Mouse (Mus musculus) brain, embryonic 18.5 days (tissue): ENCODE measurements at regions not wholly inside any gene's neighbourhood (a gene's known extent, or its start where the extent isn't known, plus 50 kb on each side); places are given as distances from the start of the nearest gene placed in this dataset.
"Not testable (repeated sequence)": the region's sequence is repeated elsewhere in the genome, so short reads cannot be mapped to it uniquely, and the experiment has no call there.

Source experiments
- DNase-seq: peaks from one replicate; pipeline ENCODE4 v3.0.0-alpha.2; 2012; ENCODE audit warnings: low read depth, low spot score

DNA sequence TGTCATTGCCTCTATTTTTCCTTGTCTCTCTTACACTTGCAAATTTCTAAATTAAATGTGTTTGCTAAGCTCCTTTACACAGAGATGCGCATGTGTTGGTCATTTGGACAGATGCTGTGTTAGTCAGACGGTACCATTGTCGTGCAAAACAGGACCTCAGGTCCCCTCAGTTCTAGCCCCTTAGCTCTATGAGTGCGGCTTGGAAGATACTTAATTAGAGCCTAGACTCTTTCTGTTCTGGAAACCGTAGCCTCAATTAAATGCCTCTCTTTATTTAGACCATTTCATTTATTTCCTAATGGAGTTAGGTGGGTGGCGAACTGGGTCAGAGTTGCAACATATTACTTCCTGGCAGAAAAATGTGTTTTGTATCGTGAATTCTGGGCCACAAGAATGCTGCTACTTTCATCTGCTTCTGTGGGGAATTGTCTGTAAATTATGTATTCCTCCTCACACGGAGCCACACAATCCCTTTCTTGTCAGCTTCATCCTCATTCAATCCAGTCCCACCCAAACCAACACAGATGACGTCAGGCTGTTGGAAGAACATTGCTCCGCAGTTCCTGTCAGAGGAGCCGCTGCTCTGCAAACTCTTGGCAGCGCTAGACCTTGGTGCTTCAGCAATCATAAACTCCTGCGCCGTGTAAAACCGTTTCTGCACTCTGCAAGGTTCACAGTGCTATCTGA lies 345.4 kb upstream of the Nova1 start:
- peak; percentile 67 for DNase-seq

GRCm38 (mm10) chr12:47163171-47163570 lies 344.4 kb upstream of the Nova1 start:
- DNase-seq: peak; percentile 8

DNA sequence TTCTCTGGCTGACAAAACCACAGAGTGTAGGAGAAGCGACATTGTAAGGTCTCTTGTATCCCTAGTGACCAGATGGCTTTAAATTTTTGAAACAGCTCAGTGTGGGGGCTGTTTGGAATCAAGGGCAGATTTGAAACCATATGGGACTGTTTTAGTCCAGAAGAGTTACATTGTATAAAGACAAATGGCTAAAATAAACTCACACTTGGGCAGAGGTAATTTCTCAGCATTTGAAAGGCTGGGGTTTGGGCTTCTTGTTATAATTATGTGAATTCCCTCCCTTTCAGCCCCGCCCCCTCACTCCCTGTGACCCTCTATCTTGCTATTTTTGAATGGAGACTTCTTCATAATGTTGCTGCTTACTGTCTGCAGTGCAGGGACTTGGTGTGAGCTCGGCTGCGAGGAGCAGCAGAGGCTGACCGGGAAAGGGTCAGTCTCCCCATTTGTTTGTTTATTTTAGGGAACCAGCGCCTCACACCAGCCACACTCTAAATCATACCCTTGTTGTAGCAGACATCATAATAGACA lies 344.0 kb upstream of the Nova1 start:
- DNase-seq: peak; percentile 6

- no peak for DNase-seq
These were observed 341.9 kb upstream of the Nova1 start for GRCm38 (mm10) chr12:47160626-47161025.

- not testable (repeated sequence) for DNase-seq
These were observed 337.2 kb upstream of the Nova1 start for GRCm38 (mm10) chr12:47155916-47156315.

DNA sequence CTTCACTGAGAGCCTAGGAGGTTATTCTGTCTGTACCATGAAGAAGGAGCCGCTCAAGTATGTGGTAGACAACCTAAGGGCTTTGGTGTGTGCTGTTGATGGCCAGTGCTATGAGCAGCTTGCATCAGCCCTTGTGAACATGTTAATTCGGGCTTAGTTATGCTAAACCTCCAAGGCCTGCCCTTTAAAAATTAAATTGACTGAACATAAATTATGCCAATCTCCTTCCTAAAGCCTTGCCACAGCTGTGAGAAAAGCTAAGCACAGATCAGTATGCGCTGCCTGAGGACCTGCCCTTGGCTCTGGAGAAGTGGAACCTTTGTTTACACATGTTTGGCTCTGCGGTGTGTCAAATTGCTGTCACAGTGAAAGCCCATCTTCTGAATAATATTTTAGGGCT lies 321.9 kb upstream of the Nova1 start:
- no peak for DNase-seq

DNA sequence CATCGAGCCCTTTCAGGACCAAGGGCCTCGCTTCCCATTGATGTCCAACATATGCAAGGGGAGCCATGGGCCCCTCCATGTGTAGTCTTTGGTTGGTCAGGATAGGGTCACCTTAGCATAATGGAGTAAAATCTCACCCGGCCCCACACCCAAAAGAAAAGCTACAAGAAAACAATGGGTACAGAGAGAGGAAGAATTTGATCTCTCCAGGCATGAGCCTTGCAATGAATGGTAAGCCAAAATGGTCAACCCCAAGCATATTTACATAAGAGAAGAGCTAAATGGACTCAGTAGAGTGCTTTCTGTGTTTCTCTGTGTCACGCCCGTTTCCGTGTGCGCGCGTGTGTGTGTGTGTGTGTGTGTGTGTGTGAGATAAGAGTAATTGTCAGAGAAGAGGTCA lies 311.1 kb upstream of the Nova1 start:
- no peak for DNase-seq

DNA sequence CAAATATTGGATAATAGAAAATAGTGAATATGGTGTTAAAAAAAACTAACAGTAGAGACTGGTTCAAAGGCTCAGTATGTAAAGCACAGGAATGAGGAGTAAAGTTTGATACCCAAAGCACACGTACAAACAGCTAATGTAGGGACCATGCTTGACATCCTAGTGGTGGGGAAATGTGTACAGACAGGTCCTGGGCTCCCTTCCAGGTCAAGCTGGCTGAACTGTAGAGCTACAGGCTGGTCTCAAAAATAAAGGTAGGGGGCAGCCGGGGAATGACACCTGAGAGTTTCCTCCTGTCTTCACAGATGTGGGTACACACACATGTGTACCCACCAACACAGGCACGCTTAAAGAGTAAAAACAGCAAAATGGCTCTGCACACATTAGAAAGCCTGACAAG lies 309.9 kb upstream of the Nova1 start:
- no peak for DNase-seq

- no peak for DNase-seq
These were observed 302.7 kb upstream of the Nova1 start for GRCm38 (mm10) chr12:47121426-47121825.

GRCm38 (mm10) chr12:47117504-47117903 lies 298.8 kb upstream of the Nova1 start:
- no peak for DNase-seq

DNA sequence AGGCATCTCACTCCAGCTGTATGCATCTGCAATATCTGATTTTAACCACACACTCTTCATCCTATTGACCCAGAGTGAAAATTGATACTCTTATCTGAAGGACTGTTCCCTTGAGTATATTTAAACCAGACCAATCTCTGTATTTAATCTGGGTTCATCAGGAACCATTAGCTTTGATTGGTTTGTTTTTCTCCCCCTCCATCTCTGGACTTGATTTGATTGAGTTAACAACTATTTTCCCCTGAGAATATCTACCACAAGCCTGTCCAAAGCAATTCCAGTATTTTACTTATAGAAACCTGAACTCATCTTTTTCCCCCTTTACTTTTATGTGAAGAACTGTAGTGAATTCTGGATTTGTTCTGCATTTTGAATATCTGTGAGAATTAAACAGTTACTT lies 270.5 kb upstream of the Nova1 start:
- no peak for DNase-seq

DNA sequence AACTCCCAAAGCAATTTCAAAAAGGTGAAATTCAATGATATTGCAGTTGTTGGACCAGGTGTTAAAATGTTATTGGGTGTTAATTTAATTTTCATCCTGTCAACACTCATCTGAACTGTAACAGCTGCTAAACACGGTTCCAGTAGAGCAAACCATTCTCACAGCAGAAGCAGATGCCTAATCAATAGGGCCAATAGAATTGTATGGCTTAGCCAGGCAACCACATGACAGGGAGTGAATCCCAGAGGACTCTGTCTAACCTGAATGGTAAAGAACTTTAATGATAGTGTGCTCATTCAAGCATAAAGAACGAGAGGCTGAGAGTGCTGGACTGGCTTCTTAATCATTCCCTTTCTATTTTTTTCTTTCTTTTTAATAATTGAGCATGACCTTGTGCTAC lies 256.2 kb upstream of the Nova1 start:
- no peak for DNase-seq

- no peak for DNase-seq
These were observed 233.7 kb upstream of the Nova1 start for GRCm38 (mm10) chr12:47052474-47052873.

DNA sequence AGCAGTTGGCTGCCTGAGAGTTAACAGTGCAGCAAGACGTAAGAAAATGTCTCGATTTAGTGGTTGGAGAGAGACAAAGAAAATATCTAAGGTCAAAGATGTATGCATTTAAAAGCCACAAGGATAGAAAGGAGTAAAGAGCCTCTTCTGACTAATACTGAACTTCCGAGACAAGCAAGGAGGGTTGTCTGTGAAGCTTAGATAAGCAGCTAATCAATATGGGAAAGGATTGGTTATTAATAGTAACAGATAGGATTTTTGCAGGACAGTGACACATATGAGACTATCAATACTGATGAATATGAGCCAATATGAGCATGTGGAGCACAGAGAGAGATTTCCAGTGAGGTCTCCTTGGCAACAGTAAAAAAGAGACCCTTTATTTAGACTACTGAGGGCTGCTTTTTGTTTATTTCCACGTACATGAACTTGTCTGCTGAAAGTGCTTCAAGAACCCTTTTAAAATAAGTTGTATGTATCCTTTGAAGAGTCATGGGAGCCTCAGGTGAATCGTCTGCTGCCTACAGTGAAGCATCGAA lies 202.2 kb upstream of the Nova1 start:
- DNase-seq: no peak

DNA sequence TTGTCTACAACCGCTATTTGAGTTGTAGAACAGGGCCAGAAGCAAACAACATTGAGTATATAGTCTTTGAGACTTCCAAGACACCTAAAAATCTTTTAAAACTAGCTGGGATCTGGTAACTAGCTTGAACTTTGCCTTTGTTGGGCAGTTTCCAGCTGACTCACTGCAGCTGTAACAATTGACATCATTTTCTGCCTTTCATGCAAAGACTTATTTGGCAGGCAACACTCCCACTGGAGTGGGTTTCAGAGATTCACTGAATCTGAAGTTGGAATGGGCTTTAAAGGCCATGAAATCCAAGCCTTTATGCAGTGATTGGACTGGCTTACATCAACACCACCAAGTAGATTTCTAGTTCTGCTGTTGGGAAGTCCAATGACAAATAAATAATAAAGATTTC lies 173.6 kb upstream of the Nova1 start:
- DNase-seq: no peak

DNA sequence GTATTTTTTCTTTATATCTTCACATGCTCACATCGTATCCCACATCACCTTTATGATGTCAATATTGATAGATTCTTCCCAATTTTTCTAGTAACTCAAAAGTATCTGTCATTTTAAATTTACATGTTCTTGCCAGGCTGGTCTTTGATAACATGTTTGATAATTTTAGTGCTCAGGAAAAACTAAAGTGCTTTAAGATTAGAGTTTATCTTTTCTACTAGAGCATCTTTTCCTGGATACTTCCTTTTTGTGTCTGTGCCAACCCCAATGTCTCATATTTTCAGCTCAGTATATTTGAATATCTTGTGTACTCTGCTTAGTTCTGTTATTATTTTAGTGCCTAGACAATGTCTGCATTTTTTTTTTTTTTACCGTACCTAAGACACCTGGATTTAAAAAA lies 170.2 kb upstream of the Nova1 start:
- no peak for DNase-seq

DNA sequence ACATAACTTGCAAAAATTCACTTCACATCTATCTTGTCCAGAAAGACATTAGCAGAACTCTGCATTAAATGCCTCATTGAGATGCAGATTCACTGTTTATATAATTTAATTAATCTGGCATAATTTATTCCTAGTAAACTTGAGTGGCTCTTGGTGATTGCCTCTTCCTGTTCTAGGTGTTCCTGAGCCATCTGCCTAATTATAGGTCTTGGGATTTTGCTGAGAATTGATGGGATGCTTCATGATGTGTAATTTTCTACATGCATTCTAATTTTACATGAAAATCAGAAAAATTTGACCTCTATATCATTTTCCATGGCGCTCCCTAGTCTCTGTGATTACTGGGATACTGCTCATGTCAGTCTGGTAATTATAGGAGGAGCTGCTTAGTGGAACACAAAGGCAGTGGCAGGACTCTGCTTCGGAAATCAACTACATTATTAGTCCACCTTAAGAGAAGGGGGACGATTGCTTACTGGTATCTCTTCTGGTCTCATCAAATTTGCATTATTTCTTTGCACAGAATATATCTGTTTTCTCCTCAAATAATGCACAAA lies 131.6 kb upstream of the Nova1 start:
- no peak for DNase-seq

GRCm38 (mm10) chr12:46945707-46946106 lies 127.0 kb upstream of the Nova1 start:
- DNase-seq: no peak

- DNase-seq: no peak
These were observed 112.4 kb upstream of the Nova1 start for GRCm38 (mm10) chr12:46931086-46931485.

DNA sequence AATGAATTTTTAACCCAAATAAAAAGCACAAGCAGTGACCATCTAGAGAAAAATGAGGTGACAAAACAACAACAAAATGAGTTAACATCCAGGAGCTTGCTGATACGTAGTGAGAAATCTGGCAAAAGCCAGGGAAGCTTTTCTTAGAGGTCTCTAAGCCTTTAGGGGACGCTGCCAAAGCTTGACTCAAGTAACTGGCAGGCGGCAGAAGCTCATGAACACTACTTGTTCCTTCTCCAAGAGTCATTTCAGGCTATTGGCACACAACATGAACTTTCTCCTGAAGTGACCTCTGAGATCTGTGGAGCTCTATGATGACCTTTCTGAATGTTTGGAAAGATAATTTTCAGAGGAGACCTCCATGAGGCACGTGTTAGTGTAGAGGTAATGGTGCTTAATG lies 98.6 kb upstream of the Nova1 start:
- no peak for DNase-seq

- no peak for DNase-seq
These were observed 59.4 kb upstream of the Nova1 start for GRCm38 (mm10) chr12:46878164-46878563.

- DNase-seq: peak; percentile 34
These were observed 51.4 kb upstream of the Nova1 start for GRCm38 (mm10) chr12:46870130-46870529.
